In the genomic region with DNA sequence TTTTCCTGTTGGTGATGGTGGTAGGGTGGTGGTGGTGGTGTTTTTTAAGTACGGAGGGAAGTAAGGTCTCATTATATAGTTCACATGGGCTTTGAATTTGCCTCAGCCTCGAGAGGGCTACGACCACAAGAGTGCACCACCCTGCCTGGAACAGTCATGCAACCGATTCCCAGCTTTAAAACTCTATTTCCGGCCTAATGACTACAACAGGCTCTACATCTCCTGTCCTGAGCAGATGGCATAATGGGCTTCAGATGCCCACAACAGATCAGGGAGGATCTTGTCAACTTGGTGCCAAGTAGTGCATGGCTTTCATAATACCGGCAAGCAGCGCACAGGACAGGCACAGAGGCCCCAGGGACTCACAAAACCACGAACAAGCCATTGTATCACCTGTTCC, we compare ENCODE assay signal across 10 mouse cellular contexts. TPM values are rescaled to one million over a fixed set of nuclear protein-coding genes. Genes with fewer than 3 reads are reported as not detected.
A peak's percentile ranks its signal among the peaks of the same experiment; 100 is the strongest.
DNase-seq lines count a peak whose midpoint lies in the region; ATAC-seq lines count a peak whose summit lies in the region.
"Had no signal": no experiment of that assay in that cellular context is flagged by ENCODE, and none has a peak within 500 bp of the region (broad histone marks: within the 10 kb centered on the region; RNA-seq: fewer than 3 reads in every experiment).

No protein-coding gene starts in this region.

- H3K4me2 ChIP-seq in heart, embryonic 14.5 days (ENCODE audit: low read length): peak overlapping the region; percentile 63
- H3K4me2 ChIP-seq in midbrain, embryonic 11.5 days: no peak overlapping the region
- H3K4me2 ChIP-seq in midbrain, embryonic 15.5 days: no peak overlapping the region

- H3K4me3 ChIP-seq in heart, embryonic 14.5 days (ENCODE audit: control insufficient read depth in 1 of 2, insufficient read depth in 1 of 2, low read depth in 1 of 2, low read length in 2 of 2): no peak overlapping the region
- H3K4me3 ChIP-seq in midbrain, embryonic 11.5 days (ENCODE audit: low read depth, low read length): no peak overlapping the region
- H3K4me3 ChIP-seq in midbrain, embryonic 15.5 days: no peak overlapping the region
- H3K4me3 ChIP-seq: forebrain, embryonic 12.5 days had no signal

- no peaks in the 10 kb centered on the region for H3K9me3 ChIP-seq in heart, embryonic 14.5 days (ENCODE audit: control insufficient read depth, low read length)
- no peaks in the 10 kb centered on the region for H3K9me3 ChIP-seq in midbrain, embryonic 11.5 days (ENCODE audit: control insufficient read depth, low read length)
- H3K9me3 ChIP-seq in midbrain, embryonic 15.5 days: no peaks in the 10 kb centered on the region
- H3K9me3 ChIP-seq: forebrain, embryonic 12.5 days had no signal

- intact Hi-C loops in heart, postnatal 36 days (cut with DNase I): loop anchor here (2.0 to 5.0 kb wide), 4 partner anchors 60 to 943 kb away; no protein-coding TSS in a partner anchor

- no peaks in the 10 kb centered on the region for H3K27me3 ChIP-seq in heart, embryonic 14.5 days (ENCODE audit: control insufficient read depth, insufficient read depth, low read length)
- H3K27me3 ChIP-seq in midbrain, embryonic 11.5 days (ENCODE audit: control insufficient read depth, insufficient read depth, low read length): no peaks in the 10 kb centered on the region
- no peaks in the 10 kb centered on the region for H3K27me3 ChIP-seq in midbrain, embryonic 15.5 days (replicated peaks)
- H3K27me3 ChIP-seq: forebrain, embryonic 12.5 days had no signal

- peaks cover 21 to 23% of the 10 kb centered on the region in 2 experiments for H3K4me1 ChIP-seq in heart, embryonic 14.5 days (ENCODE audit: control insufficient read depth in 2 of 2, insufficient read depth in 2 of 2, low read length in 2 of 2)
- peaks cover 15% of the 10 kb centered on the region for H3K4me1 ChIP-seq in midbrain, embryonic 11.5 days (ENCODE audit: control insufficient read depth, insufficient read depth, low read length)
- peaks cover 14% of the 10 kb centered on the region for H3K4me1 ChIP-seq in midbrain, embryonic 15.5 days

- WGBS in heart, embryonic 14.5 days: 50% methylated on average over 8 of the region's 8 CpGs
- 66% methylated on average over 8 of the region's 8 CpGs for WGBS in midbrain, embryonic 11.5 days
- WGBS in midbrain, embryonic 15.5 days: 55% methylated on average over 8 of the region's 8 CpGs

- no peak for DNase-seq in heart, postnatal 36 days
- DNase-seq in midbrain, embryonic 11.5 days (ENCODE audit: low spot score, missing footprints): peak; percentile 79
- DNase-seq in cerebellum, postnatal 14 days: peak; percentile 45 to 55
- DNase-seq in retina, postnatal 1 day: peak; percentile 55
- DNase-seq in adrenal gland, postnatal 4 days (ENCODE audit: low spot score in 2 of 2): no peak
- DNase-seq: gastrocnemius, postnatal 25 days had no signal

- ATAC-seq in heart, embryonic 14.5 days (ENCODE audit: insufficient number of reproducible peaks, insufficient read depth, low FRiP score, low read depth): no peak
- no peak for ATAC-seq in midbrain, embryonic 11.5 days (ENCODE audit: low FRiP score)
- ATAC-seq in midbrain, embryonic 15.5 days (replicated peaks): no peak

- H3K9ac ChIP-seq in heart, embryonic 14.5 days (ENCODE audit: low read length): no peak overlapping the region
- H3K9ac ChIP-seq in midbrain, embryonic 11.5 days (ENCODE audit: low read length): no peak overlapping the region
- H3K9ac ChIP-seq in midbrain, embryonic 15.5 days: no peak overlapping the region
- H3K9ac ChIP-seq: forebrain, embryonic 12.5 days; hindbrain, embryonic 14.5 days had no signal

- no peak overlapping the region for H3K27ac ChIP-seq in heart, embryonic 14.5 days (replicated peaks in 1 of 2; ENCODE audit: control insufficient read depth in 1 of 2, insufficient read depth in 1 of 2, low read depth in 2 of 2, low read length in 2 of 2)
- no peak overlapping the region for H3K27ac ChIP-seq in midbrain, embryonic 11.5 days (ENCODE audit: low read depth, low read length)
- no peak overlapping the region for H3K27ac ChIP-seq in midbrain, embryonic 15.5 days
- H3K27ac ChIP-seq: hindbrain, embryonic 14.5 days had no signal

- H3K36me3 ChIP-seq in heart, embryonic 14.5 days (ENCODE audit: control insufficient read depth, insufficient read depth, low read length): no peaks in the 10 kb centered on the region
- H3K36me3 ChIP-seq in midbrain, embryonic 11.5 days (ENCODE audit: control insufficient read depth, insufficient read depth, low read length): no peaks in the 10 kb centered on the region
- no peaks in the 10 kb centered on the region for H3K36me3 ChIP-seq in midbrain, embryonic 15.5 days (replicated peaks)
- H3K36me3 ChIP-seq: forebrain, embryonic 12.5 days had no signal

RNA-seq across cellular contexts. Expression of gene Ccnl1, which starts 27.4 kb away (rescaled TPM):
- polyA plus RNA-seq in heart, embryonic 14.5 days (2014; fragmentation: Nextera tagmentation; extraction: Ambion mirVana): 76.4 and 77.4 TPM in 2 replicates
- 10 to 100 TPM; 19.2 to 21.6 TPM for total RNA-seq in heart, postnatal 36 days (2021)
- 119 and 131 TPM in 2 replicates for polyA plus RNA-seq in midbrain, embryonic 11.5 days (2014; fragmentation: Nextera tagmentation; extraction: Ambion mirVana)
- 68.6 and 69.9 TPM in 2 replicates for polyA plus RNA-seq in midbrain, embryonic 15.5 days (2015; fragmentation: Nextera tagmentation; extraction: Ambion mirVana)
- total RNA-seq in adrenal gland, postnatal 4 days (2021): 100 to 1,000 TPM; 109 to 117 TPM

Comparison
In these comparisons a context has a peak if more than half of its experiments do, and no peak if none do; other contexts are left out.
1. DNase-seq: peak in midbrain, embryonic 11.5 days (single experiment), cerebellum, postnatal 14 days (2 of 2) and retina, postnatal 1 day (single experiment); none in heart, postnatal 36 days (0 of 2) and adrenal gland, postnatal 4 days (0 of 2).